Mouse (Mus musculus) urinary bladder, adult 18-20 months (tissue): Measurements from ENCODE around the gene Me3.

Source experiments
- DNase-seq, 2 experiments: peaks; one replicate each; pipeline ENCODE4 v3.0.0; 2022; ENCODE audit warnings: low spot score in 2 of 2, mixed read lengths in 2 of 2

The Me3 gene

GRCm38 (mm10) chr7:89632342-89633251 is at the start of gene Me3:
Gene Me3 (plus strand): TSS chr7:89632392.
- peak; percentile 27 to 44 for DNase-seq

GRCm38 (mm10) chr7:89590039-89590438 is 42.2 kb upstream of the Me3 start:
- no peak for DNase-seq

- DNase-seq: no peak
These were observed 41.5 kb upstream of the Me3 start for GRCm38 (mm10) chr7:89590542-89591251.

GRCm38 (mm10) chr7:89595813-89596212 is 36.4 kb upstream of the Me3 start:
- DNase-seq: no peak

- DNase-seq: no peak
These were observed 26.3 kb upstream of the Me3 start for GRCm38 (mm10) chr7:89605589-89606536.

- no peak for DNase-seq
These were observed 24.9 kb upstream of the Me3 start for GRCm38 (mm10) chr7:89607329-89607728.

- DNase-seq: no peak
These were observed 21.0 kb upstream of the Me3 start for GRCm38 (mm10) chr7:89611236-89611635.

GRCm38 (mm10) chr7:89616235-89616634 is 16.0 kb upstream of the Me3 start:
- no peak for DNase-seq

- no peak for DNase-seq
These were observed 8.9 kb upstream of the Me3 start for GRCm38 (mm10) chr7:89623331-89623730.

GRCm38 (mm10) chr7:89627393-89627792 is 4.8 kb upstream of the Me3 start:
- no peak for DNase-seq

- no peak for DNase-seq
These were observed 4.2 kb upstream of the Me3 start for GRCm38 (mm10) chr7:89628006-89628405.

GRCm38 (mm10) chr7:89629006-89629405 is 3.2 kb upstream of the Me3 start:
- DNase-seq: no peak

- DNase-seq: no peak
These were observed 2.3 kb upstream of the Me3 start for GRCm38 (mm10) chr7:89629914-89630313.

GRCm38 (mm10) chr7:89630796-89631195 is 1.4 kb upstream of the Me3 start:
- DNase-seq: no peak

- no peak for DNase-seq
These were observed 8.3 kb downstream of the Me3 start for GRCm38 (mm10) chr7:89640533-89640932.

- DNase-seq: no peak
These were observed 8.9 kb downstream of the Me3 start for GRCm38 (mm10) chr7:89640944-89641661.

GRCm38 (mm10) chr7:89645015-89645414 is 12.8 kb downstream of the Me3 start:
- DNase-seq: no peak

- no peak for DNase-seq
These were observed 15.7 kb downstream of the Me3 start for GRCm38 (mm10) chr7:89647864-89648263.

GRCm38 (mm10) chr7:89657183-89657582 is 25.0 kb downstream of the Me3 start:
- DNase-seq: no peak

- DNase-seq: no peak
These were observed 25.6 kb downstream of the Me3 start for GRCm38 (mm10) chr7:89657692-89658212.

- DNase-seq: no peak
These were observed 32.0 kb downstream of the Me3 start for GRCm38 (mm10) chr7:89664197-89664596.
